Mouse (Mus musculus) gastrocnemius, postnatal 25 days (tissue): ENCODE measurements at regions not wholly inside any gene's neighbourhood (a gene's known extent, or its start where the extent isn't known, plus 50 kb on each side); places are given as distances from the start of the nearest gene placed in this dataset.
"Not testable (repeated sequence)": the region's sequence is repeated elsewhere in the genome, so short reads cannot be mapped to it uniquely, and the experiment has no call there.

Source experiments
- DNase-seq: peaks from one replicate; pipeline ENCODE4 v3.0.0; 2022

- DNase-seq: no peak
Measured at GRCm38 (mm10) chr8:42442786-42443185, 698.5 kb downstream of the Triml1 start.

- DNase-seq: no peak
Measured at GRCm38 (mm10) chr8:42402632-42403031, 738.7 kb downstream of the Triml1 start.

- DNase-seq: no peak
Measured at GRCm38 (mm10) chr8:42396886-42397285, 744.4 kb downstream of the Triml1 start.

GRCm38 (mm10) chr8:42388816-42389215, 752.5 kb downstream of the Triml1 start:
- no peak for DNase-seq

GRCm38 (mm10) chr8:42348073-42348603, 793.1 kb downstream of the Triml1 start:
- DNase-seq: no peak

- no peak for DNase-seq
Measured at GRCm38 (mm10) chr8:42334708-42335107, 806.6 kb downstream of the Triml1 start.

GRCm38 (mm10) chr8:42324663-42325062, 816.6 kb downstream of the Triml1 start:
- no peak for DNase-seq

- no peak for DNase-seq
Measured at GRCm38 (mm10) chr8:42322862-42323261, 818.4 kb downstream of the Triml1 start.

- DNase-seq: no peak
Measured at GRCm38 (mm10) chr8:42311060-42311459, 830.2 kb downstream of the Triml1 start.

- DNase-seq: no peak
Measured at GRCm38 (mm10) chr8:42291392-42291791, 849.9 kb downstream of the Triml1 start.

- no peak for DNase-seq
Measured at GRCm38 (mm10) chr8:42282011-42282410, 859.3 kb downstream of the Triml1 start.

- no peak for DNase-seq
Measured at GRCm38 (mm10) chr8:42253358-42253757, 836.5 kb upstream of the Frg1 start.

- DNase-seq: not testable (repeated sequence)
Measured at GRCm38 (mm10) chr8:42242321-42242720, 825.4 kb upstream of the Frg1 start.

GRCm38 (mm10) chr8:42219857-42220600, 803.2 kb upstream of the Frg1 start:
- no peak for DNase-seq

GRCm38 (mm10) chr8:42210943-42211342, 794.1 kb upstream of the Frg1 start:
- DNase-seq: no peak

- no peak for DNase-seq
Measured at GRCm38 (mm10) chr8:42209989-42210388, 793.1 kb upstream of the Frg1 start.

- no peak for DNase-seq
Measured at GRCm38 (mm10) chr8:42197257-42197656, 780.4 kb upstream of the Frg1 start.

- no peak for DNase-seq
Measured at GRCm38 (mm10) chr8:42193902-42194550, 777.2 kb upstream of the Frg1 start.

GRCm38 (mm10) chr8:42187083-42187482, 770.2 kb upstream of the Frg1 start:
- no peak for DNase-seq

- no peak for DNase-seq
Measured at GRCm38 (mm10) chr8:42183288-42183878, 766.5 kb upstream of the Frg1 start.

- DNase-seq: no peak
Measured at GRCm38 (mm10) chr8:42162441-42162840, 745.6 kb upstream of the Frg1 start.

GRCm38 (mm10) chr8:42157006-42157405, 740.1 kb upstream of the Frg1 start:
- DNase-seq: no peak

- DNase-seq: no peak
Measured at GRCm38 (mm10) chr8:42156588-42156987, 739.7 kb upstream of the Frg1 start.
